Mouse (Mus musculus): ENCODE data around the gene Ubl4a.
"Not testable (repeated sequence)": the region's sequence is repeated elsewhere in the genome, so short reads cannot be mapped to it uniquely, and the experiment has no call there.

DNA sequence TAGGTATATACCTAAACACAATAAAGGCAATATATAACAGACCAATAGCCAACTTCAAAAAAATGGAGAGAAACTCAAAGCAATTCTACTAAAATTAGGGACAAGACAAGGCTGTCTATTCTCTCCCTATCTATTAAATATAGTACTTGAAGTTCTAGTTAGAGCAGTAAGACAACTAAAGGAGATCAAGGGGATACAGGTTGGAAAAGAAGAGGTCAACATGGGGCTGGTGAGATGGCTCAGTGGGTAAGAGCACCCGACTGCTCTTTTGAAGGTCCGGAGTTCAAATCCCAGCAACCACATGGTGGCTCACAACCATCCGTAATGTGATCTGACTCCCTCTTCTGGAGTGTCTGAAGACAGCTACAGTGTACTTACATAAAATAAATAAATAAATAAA, 15.9 kb downstream of the Ubl4a start:
- TF ChIP-seq TAL1, GATA1 (IDR thresholded peaks at IDR 0.05; ENCODE audit: low read length): not testable (repeated sequence)

All from erythroblast, embryonic 14.5 days (primary cell).